Mouse (Mus musculus) forebrain, embryonic 10.5 days (tissue): ENCODE measurements around the gene Apba2. TPM values are rescaled to one million over a fixed set of nuclear protein-coding genes. Genes with fewer than 3 reads are reported as not detected.
A peak's percentile ranks its signal among the peaks of the same experiment; 100 is the strongest.

Experiments
- DNase-seq: peaks from one replicate; pipeline ENCODE4 v3.0.0-alpha.2; 2017; ENCODE audit warnings: low spot score; ENCODE audit errors: extremely low spot score
- H3K27ac ChIP-seq: fragments of 300-500 bp; sonication (generic); 2 replicates; pipeline ENCODE4 v1.5.1; 2016; ENCODE audit warnings: mild to moderate bottlenecking
- H3K27me3 ChIP-seq: fragments of 300-500 bp; sonication (generic); 2 replicates; pipeline ENCODE4 v1.6.1; 2016; ENCODE audit warnings: mild to moderate bottlenecking; ENCODE audit not compliant: poor library complexity, severe bottlenecking
- H3K36me3 ChIP-seq: fragments of 300-500 bp; sonication (generic); replicated peaks from 2 replicates; pipeline ENCODE4 v1.6.1; 2016; ENCODE audit warnings: mild to moderate bottlenecking, moderate library complexity
- H3K4me1 ChIP-seq: fragments of 300-500 bp; sonication (generic); 2 replicates; pipeline ENCODE4 v1.6.1; 2016
- H3K4me3 ChIP-seq: fragments of 300-500 bp; sonication (generic); 2 replicates; pipeline ENCODE4 v1.5.1; 2016; ENCODE audit warnings: mild to moderate bottlenecking, moderate library complexity
- H3K9me3 ChIP-seq: fragments of 300-500 bp; sonication (generic); 2 replicates; pipeline ENCODE4 v1.6.1; 2016; ENCODE audit warnings: mild to moderate bottlenecking, moderate library complexity
- WGBS: fragments of 180-500 bp; shearing (Covaris S2); methylation state at CpG from one replicate; pipeline ENCODE4 v1.1.7; 2016; 5-methylcytosine and 5-hydroxymethylcytosine counted together
- polyA plus RNA-seq: library from polyadenylated mRNA; unstranded; fragments of >200 nt; fragmentation: Nextera tagmentation; extraction: Ambion mirVana; gene quantifications from 2 replicates; pipeline ENCODE4 v1.2.1, GENCODE M21; 2016

Gene Apba2
- polyA plus RNA-seq, 1 experiment from 2014 or later, result 46.1 TPM

DNA sequence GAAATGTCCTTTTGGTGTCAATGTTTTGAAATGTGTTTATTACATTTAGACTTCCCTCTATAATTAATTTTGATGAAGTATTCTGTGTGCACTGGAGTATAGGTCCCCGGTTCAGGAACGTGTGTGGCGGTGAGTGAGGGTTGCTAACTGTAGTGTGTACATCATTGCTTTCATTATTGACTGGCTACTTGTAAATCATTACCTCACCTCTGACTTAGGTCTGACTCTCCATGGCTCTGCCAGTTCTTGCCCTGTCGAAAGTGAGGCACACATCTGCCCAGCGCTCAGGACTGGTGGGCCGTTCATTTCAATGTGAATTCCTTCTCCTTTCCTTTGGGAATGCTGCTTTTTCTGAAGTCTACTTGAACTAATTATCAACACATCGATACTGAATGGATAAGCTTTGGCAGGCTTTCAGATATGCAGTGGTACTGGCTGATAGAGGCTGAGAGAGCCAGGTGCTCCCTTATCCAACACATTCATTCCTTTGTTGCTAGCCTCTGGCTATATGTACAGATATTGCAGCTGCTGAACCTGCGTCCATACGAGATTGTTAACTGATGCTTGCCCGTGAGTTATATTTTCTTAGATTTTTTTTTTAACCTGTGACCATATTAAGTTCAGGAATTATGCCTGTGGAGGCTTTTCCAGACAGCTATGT lies 147.6 kb downstream of the Apba2 start:
- DNase-seq, result no peak
- no peaks in the 10 kb centered on the region for H3K9me3 ChIP-seq
- no peak overlapping the region for H3K4me3 ChIP-seq
- WGBS, result 89% methylated on average over 10 of the region's 10 CpGs
- H3K36me3 ChIP-seq, result no peaks in the 10 kb centered on the region
- H3K27ac ChIP-seq, result no peak overlapping the region
- no peaks in the 10 kb centered on the region for H3K27me3 ChIP-seq
- H3K4me1 ChIP-seq, result peaks cover 9% of the 10 kb centered on the region

DNA sequence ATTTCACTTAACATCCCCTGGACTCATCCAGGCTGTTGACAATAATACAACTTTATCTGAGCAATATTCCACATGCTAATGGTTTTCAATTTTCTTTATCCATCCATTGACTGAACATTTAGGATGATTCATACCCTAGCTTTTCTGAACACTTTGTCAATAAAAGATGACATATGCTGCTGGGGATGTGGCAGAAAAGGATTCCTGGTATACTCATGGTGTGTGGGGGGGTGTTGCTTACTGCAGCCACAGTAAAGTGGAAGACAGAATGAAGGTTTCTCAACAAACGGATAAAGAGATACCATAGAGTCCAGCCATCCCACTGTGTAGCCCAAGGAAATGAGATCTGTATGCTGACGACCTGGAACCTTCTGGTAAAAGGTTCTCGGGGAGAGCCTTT lies 150.5 kb downstream of the Apba2 start:
- H3K36me3 ChIP-seq, result no peaks in the 10 kb centered on the region
- H3K4me1 ChIP-seq, result peaks cover 9% of the 10 kb centered on the region
- H3K27me3 ChIP-seq, result no peaks in the 10 kb centered on the region
- 74% methylated on average over 3 of the region's 3 CpGs for WGBS
- no peak for DNase-seq
- no peak overlapping the region for H3K4me3 ChIP-seq
- no peaks in the 10 kb centered on the region for H3K9me3 ChIP-seq
- 0 out of 2 replicates have a peak overlapping the region, but pooled peaks have one; percentile 30 for H3K27ac ChIP-seq

DNA sequence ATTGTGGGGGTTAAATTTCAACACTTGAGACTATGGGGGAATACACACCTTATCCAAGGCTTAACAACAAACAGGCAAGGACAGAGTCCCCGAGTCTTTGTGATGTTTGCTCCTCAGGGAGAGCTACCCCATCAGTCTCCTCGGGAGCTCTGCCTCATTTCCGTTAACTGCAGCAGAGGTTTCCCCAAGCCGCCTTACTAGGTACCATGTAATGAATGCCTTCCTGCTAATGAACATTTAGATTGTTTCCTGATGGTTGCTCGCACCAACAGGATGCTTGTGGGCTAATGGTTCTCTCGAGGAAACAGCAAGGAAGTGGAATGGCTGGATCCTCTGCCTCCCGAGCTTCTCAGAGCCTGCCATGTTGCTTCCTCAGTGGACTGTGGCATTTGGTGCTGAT lies 155.3 kb downstream of the Apba2 start:
- no peaks in the 10 kb centered on the region for H3K27me3 ChIP-seq
- no peaks in the 10 kb centered on the region for H3K36me3 ChIP-seq
- 83% methylated on average over 7 of the region's 7 CpGs for WGBS
- H3K27ac ChIP-seq, result no peak overlapping the region
- H3K4me1 ChIP-seq, result peaks cover 9% of the 10 kb centered on the region
- no peak for DNase-seq
- H3K9me3 ChIP-seq, result no peaks in the 10 kb centered on the region
- no peak overlapping the region for H3K4me3 ChIP-seq

DNA sequence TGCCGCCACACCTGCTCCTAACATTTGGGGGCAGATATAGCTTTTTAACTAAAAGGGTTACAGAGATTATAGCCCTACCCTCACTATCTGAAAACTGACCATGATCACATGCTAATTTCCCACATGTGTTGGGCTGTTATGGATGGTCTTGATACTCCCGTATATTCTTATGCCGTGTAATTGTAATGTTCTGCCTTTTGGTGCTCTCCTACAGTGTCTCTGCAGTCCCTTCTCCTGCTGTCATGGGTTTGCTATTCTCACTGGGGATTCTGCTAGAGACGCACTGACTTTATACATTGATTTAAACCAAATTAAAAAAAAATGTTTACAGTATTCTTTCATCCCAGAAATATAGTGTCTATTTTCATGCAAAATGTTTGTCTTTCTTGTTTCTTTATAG lies 157.4 kb downstream of the Apba2 start:
- no peaks in the 10 kb centered on the region for H3K4me1 ChIP-seq
- H3K27me3 ChIP-seq, result no peaks in the 10 kb centered on the region
- DNase-seq, result no peak
- H3K36me3 ChIP-seq, result no peaks in the 10 kb centered on the region
- 82% methylated on average over 4 of the region's 4 CpGs for WGBS
- H3K4me3 ChIP-seq, result no peak overlapping the region
- H3K27ac ChIP-seq, result no peak overlapping the region
- H3K9me3 ChIP-seq, result no peaks in the 10 kb centered on the region

DNA sequence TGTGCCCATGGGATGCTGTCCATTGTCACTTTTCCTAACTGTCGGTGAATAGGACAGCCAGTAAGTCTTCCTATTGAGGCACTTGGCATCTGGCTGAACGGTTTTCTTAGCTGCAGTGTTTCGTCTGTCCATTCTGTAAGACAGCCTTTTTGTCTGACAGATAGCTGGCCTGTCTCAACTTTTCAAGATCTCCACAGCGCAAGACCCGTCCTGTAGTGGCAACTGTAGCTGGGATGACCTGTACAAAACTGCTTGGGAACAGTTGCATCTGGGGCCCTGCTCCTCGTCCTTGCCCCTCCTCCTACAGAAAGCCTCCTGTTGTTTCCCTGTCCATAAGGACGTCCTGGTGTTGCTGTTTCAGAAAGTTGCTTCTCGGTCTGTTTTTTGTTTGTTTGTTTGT lies 157.8 kb downstream of the Apba2 start:
- H3K4me3 ChIP-seq, result no peak overlapping the region
- no peaks in the 10 kb centered on the region for H3K4me1 ChIP-seq
- WGBS, result 67% methylated on average over 8 of the region's 8 CpGs
- H3K27ac ChIP-seq, result no peak overlapping the region
- DNase-seq, result no peak
- H3K9me3 ChIP-seq, result no peaks in the 10 kb centered on the region
- H3K36me3 ChIP-seq, result no peaks in the 10 kb centered on the region
- no peaks in the 10 kb centered on the region for H3K27me3 ChIP-seq

DNA sequence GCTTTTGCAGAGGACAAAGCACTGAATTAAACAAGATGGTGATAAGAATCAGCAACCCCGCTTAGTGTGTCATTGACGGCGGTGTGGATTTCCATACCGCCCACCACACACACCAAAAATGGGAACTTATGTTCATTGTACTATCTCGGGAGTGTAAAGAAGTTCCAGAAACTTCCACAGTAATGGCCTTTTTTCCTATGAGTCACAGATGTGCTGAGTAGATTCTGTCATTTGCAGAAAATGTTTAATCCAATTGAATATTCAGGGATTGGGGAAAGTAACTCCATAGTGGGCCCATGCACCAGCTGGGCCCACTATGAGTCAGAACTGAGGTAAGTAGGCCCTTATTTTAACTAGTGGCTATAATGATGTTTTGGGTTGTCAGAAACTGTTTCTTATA lies 161.0 kb downstream of the Apba2 start:
- WGBS, result 96% methylated on average over 5 of the region's 5 CpGs
- DNase-seq, result no peak
- no peaks in the 10 kb centered on the region for H3K27me3 ChIP-seq
- no peaks in the 10 kb centered on the region for H3K4me1 ChIP-seq
- H3K4me3 ChIP-seq, result no peak overlapping the region
- no peak overlapping the region for H3K27ac ChIP-seq
- no peaks in the 10 kb centered on the region for H3K9me3 ChIP-seq
- H3K36me3 ChIP-seq, result no peaks in the 10 kb centered on the region

DNA sequence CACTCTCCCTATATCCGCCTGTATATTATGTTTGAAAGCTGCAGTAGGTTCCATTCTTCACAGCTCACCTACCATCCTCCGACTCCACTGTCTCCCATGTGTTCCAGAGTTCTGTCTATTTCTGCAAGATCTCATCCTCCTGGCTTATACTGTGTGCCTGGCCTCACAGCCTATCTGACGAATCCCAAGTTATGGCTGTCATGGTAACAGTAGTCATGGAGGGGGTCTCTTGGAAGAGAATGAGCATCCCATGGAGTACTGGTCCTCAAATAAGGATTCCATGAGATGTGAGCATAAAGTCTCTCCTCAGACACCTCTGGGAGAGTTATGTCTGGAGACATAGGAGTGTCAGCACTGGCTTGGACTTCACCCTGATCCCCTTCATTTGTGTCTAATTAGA lies 162.1 kb downstream of the Apba2 start:
- Histone ChIP-seq H3K4me1 (no peaks in the 10 kb centered on the region), H3K4me3 (no peak overlapping the region), H3K27me3 (no peaks in the 10 kb centered on the region), H3K9me3 (no peaks in the 10 kb centered on the region), H3K27ac (no peak overlapping the region), H3K36me3 (no peaks in the 10 kb centered on the region)
- DNase-seq, result no peak
- WGBS, result 82% methylated on average over 3 of the region's 3 CpGs

GRCm38 (mm10) chr7:64665120-64665519 lies 163.6 kb downstream of the Apba2 start:
- no peaks in the 10 kb centered on the region for H3K27me3 ChIP-seq
- H3K4me3 ChIP-seq, result no peak overlapping the region
- no peak overlapping the region for H3K27ac ChIP-seq
- H3K36me3 ChIP-seq, result no peaks in the 10 kb centered on the region
- no peaks in the 10 kb centered on the region for H3K4me1 ChIP-seq
- H3K9me3 ChIP-seq, result no peaks in the 10 kb centered on the region
- 88% methylated on average over 7 of the region's 7 CpGs for WGBS
- DNase-seq, result no peak

DNA sequence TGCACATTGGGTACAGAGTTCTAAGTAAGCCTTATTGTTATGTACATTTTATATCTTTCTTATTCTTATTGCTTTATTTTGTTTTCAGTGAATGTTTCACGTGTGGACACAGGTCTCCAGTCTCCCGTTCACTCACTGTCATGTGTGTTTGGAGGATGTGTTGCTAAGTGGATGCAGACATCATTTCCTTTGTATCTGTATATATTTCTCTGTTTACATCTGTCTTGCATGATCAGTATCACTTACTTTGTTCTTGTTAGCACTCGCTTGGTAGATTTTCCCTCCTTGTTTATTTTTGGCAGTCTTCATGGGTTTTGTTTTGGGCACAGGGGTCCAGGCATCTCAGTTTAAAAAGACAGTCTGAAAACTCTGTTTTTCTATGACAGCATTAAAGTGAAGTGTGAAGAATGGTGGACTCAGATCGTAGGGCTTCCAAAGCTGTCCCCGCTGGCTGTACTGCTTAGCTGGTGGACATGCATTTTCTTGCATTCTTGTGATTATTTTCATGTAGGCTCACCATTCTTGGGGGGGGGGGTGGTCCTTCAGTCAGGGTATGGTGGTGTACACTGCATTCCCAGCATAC lies 164.3 kb downstream of the Apba2 start:
- Histone ChIP-seq H3K4me3 (no peak overlapping the region), H3K36me3 (no peaks in the 10 kb centered on the region), H3K9me3 (no peaks in the 10 kb centered on the region), H3K27ac (no peak overlapping the region), H3K27me3 (no peaks in the 10 kb centered on the region), H3K4me1 (no peaks in the 10 kb centered on the region)
- 93% methylated on average over 5 of the region's 5 CpGs for WGBS
- DNase-seq, result no peak

DNA sequence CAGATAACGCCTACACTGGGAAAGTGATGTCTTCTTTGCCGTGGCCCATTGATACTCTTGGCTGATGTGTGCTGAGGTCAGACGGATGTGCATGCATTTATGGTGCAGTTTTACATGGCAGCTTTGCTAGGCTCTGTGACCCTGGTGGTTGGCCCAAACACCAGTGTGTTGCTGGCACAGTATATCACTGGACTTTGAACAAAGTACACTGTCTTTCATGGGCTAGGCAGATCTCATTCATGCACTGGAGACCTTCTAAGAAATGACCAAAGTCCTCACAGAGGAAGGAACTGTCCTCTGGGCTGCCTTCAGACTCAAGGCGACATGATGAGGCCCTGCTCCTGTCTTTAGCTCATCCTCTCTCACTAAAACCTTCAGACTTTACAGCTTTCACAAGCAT lies 166.5 kb downstream of the Apba2 start:
- DNase-seq, result no peak
- no peaks in the 10 kb centered on the region for H3K9me3 ChIP-seq
- WGBS, result 90% methylated on average over 4 of the region's 4 CpGs
- no peak overlapping the region for H3K4me3 ChIP-seq
- H3K36me3 ChIP-seq, result no peaks in the 10 kb centered on the region
- no peak overlapping the region for H3K27ac ChIP-seq
- H3K4me1 ChIP-seq, result no peaks in the 10 kb centered on the region
- H3K27me3 ChIP-seq, result no peaks in the 10 kb centered on the region

GRCm38 (mm10) chr7:64679771-64680479 lies 178.4 kb downstream of the Apba2 start:
- 93% methylated on average over 10 of the region's 10 CpGs for WGBS
- Histone ChIP-seq H3K36me3 (no peaks in the 10 kb centered on the region), H3K27me3 (no peaks in the 10 kb centered on the region), H3K4me3 (no peak overlapping the region), H3K27ac (no peak overlapping the region), H3K4me1 (no peaks in the 10 kb centered on the region), H3K9me3 (no peaks in the 10 kb centered on the region)
- DNase-seq, result no peak

- no peaks in the 10 kb centered on the region; the same call in 1 of the 2 replicates for H3K4me1 ChIP-seq
- H3K4me3 ChIP-seq, result no peak overlapping the region
- H3K36me3 ChIP-seq, result no peaks in the 10 kb centered on the region
- H3K9me3 ChIP-seq, result no peaks in the 10 kb centered on the region
- no peaks in the 10 kb centered on the region for H3K27me3 ChIP-seq
- 85% methylated on average over 4 of the region's 4 CpGs for WGBS
- H3K27ac ChIP-seq, result no peak overlapping the region
- DNase-seq, result no peak
These were observed 183.4 kb downstream of the Apba2 start for GRCm38 (mm10) chr7:64684893-64685292.

- WGBS, result 84% methylated on average over 14 of the region's 14 CpGs
- no peaks in the 10 kb centered on the region for H3K9me3 ChIP-seq
- no peaks in the 10 kb centered on the region for H3K27me3 ChIP-seq
- no peak overlapping the region for H3K27ac ChIP-seq
- no peak overlapping the region for H3K4me3 ChIP-seq
- H3K4me1 ChIP-seq, result no peaks in the 10 kb centered on the region; the same call in 1 of the 2 replicates
- DNase-seq, result no peak
- H3K36me3 ChIP-seq, result no peaks in the 10 kb centered on the region
These were observed 186.8 kb downstream of the Apba2 start for GRCm38 (mm10) chr7:64688115-64688817.
